Mouse (Mus musculus): ENCODE results near the gene Olfr618. TPM values are rescaled to one million over a fixed set of nuclear protein-coding genes. Genes with fewer than 3 reads are reported as not detected.

Gene Olfr618
- polyA plus RNA-seq (2014; fragmentation: Illumina TruSeq; extraction: RNeasy Lipid Tissue Mini Kit (QIAGEN cat#74804); ENCODE audit: low read depth, low replicate concordance) = not detected

GRCm38 (mm10) chr7:103589803-103590202 lies at the start of gene Olfr618:
Gene Olfr618 (plus strand): TSS chr7:103590103.

GRCm38 (mm10) chr7:103542617-103543016 lies 47.3 kb upstream of the Olfr618 start, which contains the start of gene Olfr612:
Gene Olfr612 (minus strand): TSS chr7:103542717.

GRCm38 (mm10) chr7:103547774-103548173 lies 42.1 kb upstream of the Olfr618 start, which contains the start of gene Olfr613:
Gene Olfr613 (plus strand): TSS chr7:103548074.

GRCm38 (mm10) chr7:103555779-103556178 lies 34.1 kb upstream of the Olfr618 start, which contains the start of gene Olfr615:
Gene Olfr615 (plus strand): TSS chr7:103556079.

GRCm38 (mm10) chr7:103569043-103569442 lies 20.9 kb upstream of the Olfr618 start, which contains the start of gene Olfr616:
Gene Olfr616 (minus strand): TSS chr7:103569143.

GRCm38 (mm10) chr7:103572761-103573160 lies 17.1 kb upstream of the Olfr618 start, which contains the start of gene Olfr617:
Gene Olfr617 (plus strand): TSS chr7:103573061.

GRCm38 (mm10) chr7:103600275-103600674 lies 10.4 kb downstream of the Olfr618 start, which contains the start of gene Olfr619:
Gene Olfr619 (plus strand): TSS chr7:103600575.

GRCm38 (mm10) chr7:103612434-103612833 lies 22.5 kb downstream of the Olfr618 start, which contains the start of gene Olfr620:
Gene Olfr620 (minus strand): TSS chr7:103612534.

GRCm38 (mm10) chr7:103642602-103643001 lies 52.7 kb downstream of the Olfr618 start, which contains the start of gene Olfr622:
Gene Olfr622 (minus strand): TSS chr7:103642702.

Other genes starting within 250 kb of the Olfr618 start
- gene Olfr600, start 240.4 kb upstream of the Olfr618 start, polyA plus RNA-seq (2014; fragmentation: Illumina TruSeq; extraction: RNeasy Lipid Tissue Mini Kit (QIAGEN cat#74804); ENCODE audit: low read depth, low replicate concordance) = not detected
- gene Olfr601, start 227.4 kb upstream of the Olfr618 start, polyA plus RNA-seq (2014; fragmentation: Illumina TruSeq; extraction: RNeasy Lipid Tissue Mini Kit (QIAGEN cat#74804); ENCODE audit: low read depth, low replicate concordance) = not detected
- gene Olfr603, start 203.9 kb upstream of the Olfr618 start, polyA plus RNA-seq (2014; fragmentation: Illumina TruSeq; extraction: RNeasy Lipid Tissue Mini Kit (QIAGEN cat#74804); ENCODE audit: low read depth, low replicate concordance) = not detected
- gene Usp17lc, start 175.0 kb upstream of the Olfr618 start, polyA plus RNA-seq (2014; fragmentation: Illumina TruSeq; extraction: RNeasy Lipid Tissue Mini Kit (QIAGEN cat#74804); ENCODE audit: low read depth, low replicate concordance) = not detected
- not detected for gene Olfr605, start 144.7 kb upstream of the Olfr618 start, polyA plus RNA-seq (2014; fragmentation: Illumina TruSeq; extraction: RNeasy Lipid Tissue Mini Kit (QIAGEN cat#74804); ENCODE audit: low read depth, low replicate concordance)
- not detected for gene Olfr606, start 141.1 kb upstream of the Olfr618 start, polyA plus RNA-seq (2014; fragmentation: Illumina TruSeq; extraction: RNeasy Lipid Tissue Mini Kit (QIAGEN cat#74804); ENCODE audit: low read depth, low replicate concordance)
- not detected for gene Olfr607, start 126.0 kb upstream of the Olfr618 start, polyA plus RNA-seq (2014; fragmentation: Illumina TruSeq; extraction: RNeasy Lipid Tissue Mini Kit (QIAGEN cat#74804); ENCODE audit: low read depth, low replicate concordance)
- not detected for gene Olfr608, start 120.2 kb upstream of the Olfr618 start, polyA plus RNA-seq (2014; fragmentation: Illumina TruSeq; extraction: RNeasy Lipid Tissue Mini Kit (QIAGEN cat#74804); ENCODE audit: low read depth, low replicate concordance)
- not detected for gene Olfr609, start 92.0 kb upstream of the Olfr618 start, polyA plus RNA-seq (2014; fragmentation: Illumina TruSeq; extraction: RNeasy Lipid Tissue Mini Kit (QIAGEN cat#74804); ENCODE audit: low read depth, low replicate concordance)
- not detected for gene Olfr610, start 78.0 kb upstream of the Olfr618 start, polyA plus RNA-seq (2014; fragmentation: Illumina TruSeq; extraction: RNeasy Lipid Tissue Mini Kit (QIAGEN cat#74804); ENCODE audit: low read depth, low replicate concordance)
- not detected for gene Olfr611, start 69.3 kb upstream of the Olfr618 start, polyA plus RNA-seq (2014; fragmentation: Illumina TruSeq; extraction: RNeasy Lipid Tissue Mini Kit (QIAGEN cat#74804); ENCODE audit: low read depth, low replicate concordance)
- not detected for gene Olfr612, start 47.4 kb upstream of the Olfr618 start, polyA plus RNA-seq (2014; fragmentation: Illumina TruSeq; extraction: RNeasy Lipid Tissue Mini Kit (QIAGEN cat#74804); ENCODE audit: low read depth, low replicate concordance)
- not detected for gene Olfr613, start 42.0 kb upstream of the Olfr618 start, polyA plus RNA-seq (2014; fragmentation: Illumina TruSeq; extraction: RNeasy Lipid Tissue Mini Kit (QIAGEN cat#74804); ENCODE audit: low read depth, low replicate concordance)
- gene Olfr615, start 34.0 kb upstream of the Olfr618 start, polyA plus RNA-seq (2014; fragmentation: Illumina TruSeq; extraction: RNeasy Lipid Tissue Mini Kit (QIAGEN cat#74804); ENCODE audit: low read depth, low replicate concordance) = not detected
- gene Olfr616, start 21.0 kb upstream of the Olfr618 start, polyA plus RNA-seq (2014; fragmentation: Illumina TruSeq; extraction: RNeasy Lipid Tissue Mini Kit (QIAGEN cat#74804); ENCODE audit: low read depth, low replicate concordance) = not detected
- not detected for gene Olfr617, start 17.0 kb upstream of the Olfr618 start, polyA plus RNA-seq (2014; fragmentation: Illumina TruSeq; extraction: RNeasy Lipid Tissue Mini Kit (QIAGEN cat#74804); ENCODE audit: low read depth, low replicate concordance)
- gene Olfr619, start 10.5 kb downstream of the Olfr618 start, polyA plus RNA-seq (2014; fragmentation: Illumina TruSeq; extraction: RNeasy Lipid Tissue Mini Kit (QIAGEN cat#74804); ENCODE audit: low read depth, low replicate concordance) = not detected
- gene Olfr620, start 22.4 kb downstream of the Olfr618 start, polyA plus RNA-seq (2014; fragmentation: Illumina TruSeq; extraction: RNeasy Lipid Tissue Mini Kit (QIAGEN cat#74804); ENCODE audit: low read depth, low replicate concordance) = not detected
- gene Olfr622, start 52.6 kb downstream of the Olfr618 start, polyA plus RNA-seq (2014; fragmentation: Illumina TruSeq; extraction: RNeasy Lipid Tissue Mini Kit (QIAGEN cat#74804); ENCODE audit: low read depth, low replicate concordance) = not detected
- gene Olfr623, start 73.6 kb downstream of the Olfr618 start, polyA plus RNA-seq (2014; fragmentation: Illumina TruSeq; extraction: RNeasy Lipid Tissue Mini Kit (QIAGEN cat#74804); ENCODE audit: low read depth, low replicate concordance) = not detected
- gene Olfr624, start 81.1 kb downstream of the Olfr618 start, polyA plus RNA-seq (2014; fragmentation: Illumina TruSeq; extraction: RNeasy Lipid Tissue Mini Kit (QIAGEN cat#74804); ENCODE audit: low read depth, low replicate concordance) = 0.44 TPM
- not detected for gene Olfr625-ps1, start 92.6 kb downstream of the Olfr618 start, polyA plus RNA-seq (2014; fragmentation: Illumina TruSeq; extraction: RNeasy Lipid Tissue Mini Kit (QIAGEN cat#74804); ENCODE audit: low read depth, low replicate concordance)
- gene Olfr243, start 124.6 kb downstream of the Olfr618 start, polyA plus RNA-seq (2014; fragmentation: Illumina TruSeq; extraction: RNeasy Lipid Tissue Mini Kit (QIAGEN cat#74804); ENCODE audit: low read depth, low replicate concordance) = not detected
- gene Olfr628, start 140.3 kb downstream of the Olfr618 start, polyA plus RNA-seq (2014; fragmentation: Illumina TruSeq; extraction: RNeasy Lipid Tissue Mini Kit (QIAGEN cat#74804); ENCODE audit: low read depth, low replicate concordance) = not detected
- gene Olfr629, start 154.8 kb downstream of the Olfr618 start, polyA plus RNA-seq (2014; fragmentation: Illumina TruSeq; extraction: RNeasy Lipid Tissue Mini Kit (QIAGEN cat#74804); ENCODE audit: low read depth, low replicate concordance) = not detected
- gene Olfr630, start 167.2 kb downstream of the Olfr618 start, polyA plus RNA-seq (2014; fragmentation: Illumina TruSeq; extraction: RNeasy Lipid Tissue Mini Kit (QIAGEN cat#74804); ENCODE audit: low read depth, low replicate concordance) = not detected
- gene Olfr69, start 181.5 kb downstream of the Olfr618 start, polyA plus RNA-seq (2014; fragmentation: Illumina TruSeq; extraction: RNeasy Lipid Tissue Mini Kit (QIAGEN cat#74804); ENCODE audit: low read depth, low replicate concordance) = not detected
- not detected for gene Olfr68, start 189.6 kb downstream of the Olfr618 start, polyA plus RNA-seq (2014; fragmentation: Illumina TruSeq; extraction: RNeasy Lipid Tissue Mini Kit (QIAGEN cat#74804); ENCODE audit: low read depth, low replicate concordance)
- not detected for gene Olfr67, start 201.7 kb downstream of the Olfr618 start, polyA plus RNA-seq (2014; fragmentation: Illumina TruSeq; extraction: RNeasy Lipid Tissue Mini Kit (QIAGEN cat#74804); ENCODE audit: low read depth, low replicate concordance)
- gene Hbb-bt, start 223.9 kb downstream of the Olfr618 start, polyA plus RNA-seq (2014; fragmentation: Illumina TruSeq; extraction: RNeasy Lipid Tissue Mini Kit (QIAGEN cat#74804); ENCODE audit: low read depth, low replicate concordance) = 7.4 TPM
- gene Hbb-bs, start 238.0 kb downstream of the Olfr618 start, polyA plus RNA-seq (2014; fragmentation: Illumina TruSeq; extraction: RNeasy Lipid Tissue Mini Kit (QIAGEN cat#74804); ENCODE audit: low read depth, low replicate concordance) = 99.3 TPM

Measured in kidney, adult 10 weeks (tissue).